Mouse (Mus musculus) common myeloid progenitor, adult 5-6 weeks (primary cell): ENCODE data around the gene Il23a. TPM values are rescaled to one million over a fixed set of nuclear protein-coding genes. Genes with fewer than 3 reads are reported as not detected.
"Not testable (repeated sequence)": the region's sequence is repeated elsewhere in the genome, so short reads cannot be mapped to it uniquely, and the experiment has no call there.

Experiments
- ATAC-seq: replicated peaks from 2 replicates; pipeline ENCODE4 v1.8.0; 2016; ENCODE audit warnings: low read depth, mild to moderate bottlenecking, moderate TSS enrichment, inconsistent platforms; ENCODE audit not compliant: poor library complexity, severe bottlenecking
- total RNA-seq: library from RNA; stranded (forward); fragments of 200-1000, 187-1606 nt; gene quantifications from 2 replicates; pipeline ENCODE4 v1.2.3, GENCODE M21; 2017

The Il23a gene
- total RNA-seq, 1 experiment from 2014 or later, result 0.05 TPM

DNA sequence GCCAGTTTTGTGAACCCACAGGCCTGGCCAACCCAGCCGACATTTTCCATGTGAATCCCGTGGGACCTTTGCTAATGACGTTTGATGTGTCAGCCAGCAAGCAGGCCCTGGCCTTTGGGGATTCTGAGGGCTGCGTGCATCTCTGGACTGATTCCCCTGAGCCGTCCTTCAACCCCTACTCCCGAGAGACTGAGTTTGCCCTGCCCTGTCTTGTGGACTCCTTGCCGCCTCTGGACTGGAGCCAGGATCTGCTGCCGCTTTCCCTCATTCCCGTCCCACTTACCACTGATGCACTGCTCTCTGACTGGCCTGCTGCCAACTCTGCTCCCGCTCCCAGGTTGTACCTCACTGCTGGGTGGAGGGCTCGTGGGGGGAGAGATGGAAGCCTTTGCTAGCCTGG is 11.6 kb upstream of the Il23a start:
- ATAC-seq, result no peak

DNA sequence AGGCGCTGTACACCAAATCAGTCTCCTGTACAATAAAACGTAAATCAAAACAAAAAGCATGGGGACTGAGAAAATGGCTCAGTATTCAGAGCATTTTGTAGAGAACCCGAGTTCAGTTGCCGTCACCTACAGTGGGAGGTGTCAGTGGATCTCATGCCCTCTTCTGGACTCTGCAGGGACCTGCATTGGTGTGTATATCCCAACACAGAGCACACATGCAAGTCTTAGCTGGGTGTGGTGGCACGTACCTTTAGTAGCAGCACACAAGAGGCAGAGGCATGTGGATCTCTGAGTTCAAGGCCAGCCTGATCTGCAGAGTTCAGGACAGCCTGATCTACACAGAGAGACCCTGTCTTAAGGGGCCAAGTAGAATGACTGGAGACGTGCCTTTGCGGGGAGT is 11.1 kb upstream of the Il23a start:
- ATAC-seq, result no peak

DNA sequence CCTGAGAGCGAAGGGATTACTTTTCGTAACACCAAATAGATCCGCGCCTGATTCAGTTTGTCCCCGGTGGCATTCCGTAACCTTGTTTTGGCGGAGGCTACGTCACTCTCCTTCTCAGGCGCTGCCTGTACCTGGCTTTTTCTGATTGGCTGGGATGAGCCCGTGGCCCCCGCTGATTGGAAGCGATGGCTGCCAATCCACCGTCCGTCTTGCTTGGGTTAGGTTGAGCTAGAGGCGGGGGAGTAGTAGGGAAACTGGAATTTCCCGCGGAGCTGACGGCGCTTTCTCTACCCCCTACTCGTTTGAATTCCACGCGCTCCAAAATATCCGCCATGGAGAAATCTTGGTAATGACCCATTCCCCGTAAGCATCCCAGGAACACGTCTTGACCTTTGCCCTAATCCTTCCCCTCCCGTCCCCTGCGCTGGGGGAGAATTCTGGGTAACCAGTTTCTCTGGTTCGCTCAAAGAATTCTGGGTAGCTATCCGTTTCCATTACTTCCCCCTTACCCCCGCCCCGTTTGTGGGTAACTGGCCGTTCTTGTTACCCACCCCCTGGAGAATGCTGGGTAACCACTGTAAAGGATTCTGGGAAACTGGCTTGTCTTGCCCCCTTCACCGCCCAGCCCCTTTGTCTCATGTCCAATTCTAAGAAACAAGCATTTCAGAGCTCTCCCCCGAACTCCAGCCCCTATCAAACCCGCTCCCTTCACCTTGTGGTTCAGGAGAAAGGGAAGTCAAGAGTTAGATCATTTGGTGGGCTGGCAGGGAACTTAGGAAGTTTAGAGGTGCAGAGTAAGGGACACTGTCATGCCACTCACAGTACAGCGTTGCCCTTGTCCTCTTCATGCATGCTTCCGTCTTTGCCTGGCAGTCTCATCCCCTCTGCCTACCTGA is 4.8 kb upstream of the Il23a start, which contains the start of gene Pan2:
Gene Pan2 (plus strand): TSS at position 210 of the 896 bp plus-strand sequence.
- ATAC-seq, result peak; percentile 88

DNA sequence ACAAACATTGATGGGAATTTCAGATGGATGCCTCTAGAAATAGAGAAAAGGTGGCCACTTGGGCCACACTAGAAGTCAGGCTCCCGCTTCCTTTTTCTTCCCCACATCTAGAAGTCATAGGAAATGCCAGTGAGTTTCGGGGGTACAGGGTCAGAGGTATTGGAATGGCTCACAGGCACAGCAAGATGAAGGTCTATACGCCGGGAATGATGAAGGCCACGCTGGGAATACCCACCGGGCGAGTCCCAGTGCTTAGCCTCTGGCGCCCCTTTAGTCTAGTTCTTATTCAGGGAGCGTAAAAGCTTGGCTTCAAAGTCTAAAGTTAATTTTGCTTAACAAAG is 4.2 kb upstream of the Il23a start:
- peak; percentile 5 for ATAC-seq

DNA sequence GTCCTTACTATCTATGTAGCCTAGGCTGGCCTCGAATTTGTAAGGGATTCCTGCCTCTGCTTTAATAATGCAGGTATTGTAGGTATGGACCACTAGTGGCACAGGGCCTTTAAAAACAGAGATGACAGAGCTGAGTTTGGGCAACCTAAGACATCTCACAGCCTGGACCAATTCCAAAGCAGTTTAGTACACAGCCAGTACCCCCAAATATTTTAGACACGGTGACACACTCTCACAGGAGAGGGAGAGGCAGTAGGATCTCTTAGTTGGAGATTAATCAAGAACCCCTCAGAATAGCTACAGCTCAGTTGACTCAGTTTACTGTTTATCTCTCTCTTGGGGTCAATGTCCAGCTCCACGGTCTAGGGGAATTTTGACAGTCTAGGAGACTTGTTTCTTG is 3.8 kb upstream of the Il23a start:
- no peak for ATAC-seq

DNA sequence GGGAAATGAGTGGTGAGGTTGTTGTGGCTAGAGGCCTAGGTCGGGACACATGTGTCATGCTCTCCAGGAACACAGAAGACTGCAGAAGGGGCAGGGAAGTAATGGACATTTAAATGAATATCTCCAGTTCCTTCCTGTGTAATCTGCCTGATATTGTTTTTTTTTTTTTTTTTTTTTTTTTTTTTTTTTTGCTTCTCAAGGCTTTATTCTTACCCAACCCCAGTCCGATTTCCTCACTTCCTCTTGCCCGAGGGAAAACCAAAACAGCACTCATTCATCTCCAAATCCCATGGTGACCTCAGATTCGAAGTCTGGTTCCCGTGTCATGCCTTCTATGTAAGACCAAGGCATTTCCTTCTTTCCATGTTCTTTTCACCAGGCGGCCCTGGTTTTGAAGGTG is 309 bp downstream of the Il23a start:
- ATAC-seq, result peak; percentile 29; the same call in 1 of the 2 replicates

DNA sequence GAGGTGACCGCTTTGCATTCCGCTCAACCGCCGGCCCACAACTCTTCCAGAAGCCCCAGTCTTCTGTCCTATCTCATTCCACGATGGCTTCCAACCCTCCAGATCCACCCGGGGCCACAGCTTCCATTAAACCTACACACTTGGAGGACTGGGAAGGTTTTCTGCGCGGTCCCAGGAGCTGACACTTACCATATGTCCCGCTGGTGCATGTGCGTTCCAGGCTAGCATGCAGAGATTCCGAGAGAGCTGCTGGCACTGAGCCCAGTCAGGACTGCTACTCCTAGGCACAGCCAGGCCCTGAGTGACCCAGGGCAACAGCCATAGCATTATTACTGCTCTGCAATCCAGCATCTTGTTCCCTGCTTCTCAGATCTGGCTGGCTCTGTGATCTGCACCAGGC is 930 bp downstream of the Il23a start:
- ATAC-seq, result no peak

DNA sequence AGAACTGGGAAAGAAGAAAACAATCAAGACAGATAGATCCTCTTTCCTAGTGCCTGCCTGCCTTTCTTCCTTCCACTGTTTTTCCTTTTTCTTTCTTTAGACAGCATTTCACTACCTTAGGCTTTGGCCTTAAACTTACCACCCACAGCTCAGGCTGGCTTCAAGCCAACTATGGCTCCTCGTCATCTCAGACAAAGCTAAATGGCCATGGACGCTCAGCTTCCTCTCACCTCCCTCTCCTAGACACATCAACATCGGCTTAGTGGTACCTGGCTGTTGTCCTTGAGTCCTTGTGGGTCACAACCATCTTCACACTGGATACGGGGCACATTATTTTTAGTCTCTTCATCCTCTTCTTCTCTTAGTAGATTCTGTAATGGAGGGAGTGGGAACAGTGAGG is 1.3 kb downstream of the Il23a start:
- ATAC-seq, result no peak

DNA sequence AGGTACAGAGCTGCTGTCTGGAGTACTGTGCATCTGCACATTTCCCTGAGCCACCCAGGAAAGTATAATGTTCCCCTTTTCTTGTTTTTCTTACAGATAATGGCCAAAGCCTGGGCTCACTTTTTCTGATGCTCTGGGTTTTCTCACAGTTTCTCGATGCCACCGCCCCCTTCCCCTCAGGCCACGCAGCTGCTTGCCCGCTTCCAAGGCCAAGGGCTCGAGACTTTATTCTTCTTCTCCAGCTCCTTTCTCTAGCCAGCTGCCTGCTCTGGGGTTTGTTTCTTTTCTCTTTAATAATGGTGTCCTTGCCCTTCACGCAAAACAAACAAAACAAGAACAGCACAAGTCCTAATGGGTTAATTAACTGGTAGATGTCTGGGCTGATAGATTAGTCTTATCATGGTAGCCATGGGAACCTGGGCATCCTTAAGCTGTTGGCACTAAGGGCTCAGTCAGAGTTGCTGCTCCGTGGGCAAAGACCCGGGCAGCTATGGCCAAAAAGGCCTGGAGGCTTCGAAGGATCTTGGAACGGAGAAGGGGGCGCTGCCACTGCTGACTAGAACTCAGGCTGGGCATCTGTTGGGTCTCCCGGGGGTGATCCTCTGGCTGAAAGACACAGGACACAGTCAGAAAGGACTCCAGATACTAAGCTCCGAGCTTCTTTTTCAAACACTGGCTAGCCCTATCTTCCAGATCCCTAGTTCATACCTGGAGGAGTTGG is 2.0 kb downstream of the Il23a start:
- ATAC-seq, result no peak

DNA sequence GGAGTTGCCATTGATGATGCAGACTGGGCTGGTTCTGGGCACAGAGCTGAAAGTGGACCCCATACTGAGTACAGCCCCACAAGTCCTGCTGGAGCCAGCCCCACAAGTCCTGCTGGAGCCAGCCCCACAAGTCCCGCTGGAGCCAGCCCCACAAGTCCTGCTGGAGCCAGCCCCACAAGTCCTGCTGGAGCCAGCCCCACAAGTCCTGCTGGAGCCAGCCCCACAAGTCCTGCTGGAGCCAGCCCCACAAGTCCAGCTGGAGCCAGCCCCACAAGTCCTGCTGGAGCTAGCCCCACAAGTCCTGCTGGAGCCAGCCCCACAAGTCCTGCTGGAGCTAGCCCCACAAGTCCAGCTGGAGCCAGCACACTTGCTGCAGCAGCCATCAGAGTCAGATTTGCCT is 8.0 kb downstream of the Il23a start:
- not testable (repeated sequence) for ATAC-seq

DNA sequence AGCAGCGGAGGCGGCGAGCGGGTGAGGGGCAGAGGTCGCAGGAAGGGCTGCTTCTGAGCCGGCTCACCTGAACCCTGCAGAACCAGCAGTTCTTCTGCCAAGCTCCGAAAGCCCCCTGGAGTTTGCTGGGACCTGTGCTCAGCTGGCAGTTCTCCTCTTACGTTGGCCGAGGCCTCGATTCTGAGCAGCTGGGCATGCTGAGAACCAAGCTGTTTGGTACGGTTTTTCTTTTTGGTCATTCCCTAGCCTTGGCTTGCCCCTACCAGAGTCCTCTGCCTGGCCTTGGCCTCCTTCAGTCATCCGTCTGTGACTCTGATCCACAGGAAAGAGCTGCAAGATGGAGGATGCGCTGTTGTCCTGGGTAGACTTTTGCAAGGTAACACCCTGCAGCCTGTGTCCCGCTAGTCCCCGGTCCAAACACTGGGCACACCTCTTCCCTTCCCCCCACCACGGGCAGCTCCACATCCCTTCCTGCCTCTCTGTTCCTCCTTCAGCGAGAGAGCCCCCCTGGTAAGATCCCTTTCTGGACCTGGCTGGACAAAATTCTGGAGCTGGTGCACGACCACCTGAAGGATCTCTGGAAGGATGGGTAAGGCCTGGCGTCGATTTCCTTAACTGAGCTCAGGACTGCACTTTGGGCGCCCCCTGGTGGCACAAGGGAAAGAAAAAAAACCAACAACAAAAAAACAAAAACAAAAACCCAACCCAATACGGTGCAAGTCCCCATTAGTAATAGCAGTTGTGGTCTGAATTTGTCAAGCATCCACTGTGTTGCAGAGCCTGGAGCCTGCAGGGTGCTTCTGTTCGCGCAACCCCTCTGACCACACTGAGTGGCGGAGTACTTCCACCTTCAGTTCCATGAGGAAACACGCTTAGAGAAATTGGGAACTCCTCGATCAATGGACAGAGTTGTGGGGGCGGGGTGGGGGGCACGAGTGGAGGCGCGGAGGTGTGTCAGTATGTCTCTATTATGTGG is 14.7 kb downstream of the Il23a start:
- peak; percentile 63; the same call in 1 of the 2 replicates for ATAC-seq

DNA sequence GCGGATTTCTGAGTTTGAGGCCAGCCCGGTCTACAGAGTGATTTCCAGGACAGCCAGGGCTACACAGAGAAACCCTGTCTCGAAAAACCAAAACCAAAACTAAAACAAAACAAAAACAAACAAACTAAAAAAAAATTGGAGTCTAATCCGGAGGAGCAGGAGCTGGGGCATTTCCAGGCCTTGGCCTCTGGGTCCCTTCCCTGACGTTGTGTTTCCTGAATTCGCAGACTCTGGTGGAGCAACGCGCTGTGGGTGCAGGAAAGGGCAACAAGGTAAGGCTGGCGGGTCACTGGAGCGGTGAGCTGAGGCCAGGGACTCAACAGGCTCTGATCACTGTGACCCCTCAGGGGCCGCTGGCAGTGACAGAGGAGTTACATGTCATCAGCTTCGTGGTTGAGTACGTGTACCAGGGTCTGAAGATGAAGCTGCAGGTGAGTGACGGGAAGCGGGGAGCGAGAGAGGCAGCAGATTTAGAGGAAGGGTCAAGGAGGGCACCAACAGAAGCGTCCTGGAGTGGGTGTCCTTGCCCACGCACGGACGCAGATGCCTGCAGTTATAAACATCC is 15.6 kb downstream of the Il23a start:
- ATAC-seq, result no peak

DNA sequence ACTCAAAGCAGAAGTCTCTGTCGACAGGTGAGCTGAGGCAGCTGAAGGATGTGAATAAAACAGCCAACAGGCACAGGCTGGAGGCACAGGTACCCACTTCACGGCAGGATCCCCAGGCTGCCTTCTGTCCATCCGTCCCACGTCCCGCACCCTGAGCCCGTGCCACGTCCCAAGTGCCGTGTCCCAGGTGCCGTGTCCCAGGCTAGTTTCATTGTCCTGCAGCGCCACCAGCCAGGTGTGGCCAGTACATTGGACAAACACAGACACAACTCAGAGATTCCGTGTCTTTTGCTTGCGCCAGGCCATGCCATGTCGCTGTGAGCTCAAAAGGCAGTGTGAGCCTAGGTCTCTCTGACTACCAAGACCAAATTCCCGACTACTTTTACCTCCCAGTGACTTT is 16.9 kb downstream of the Il23a start:
- no peak for ATAC-seq

DNA sequence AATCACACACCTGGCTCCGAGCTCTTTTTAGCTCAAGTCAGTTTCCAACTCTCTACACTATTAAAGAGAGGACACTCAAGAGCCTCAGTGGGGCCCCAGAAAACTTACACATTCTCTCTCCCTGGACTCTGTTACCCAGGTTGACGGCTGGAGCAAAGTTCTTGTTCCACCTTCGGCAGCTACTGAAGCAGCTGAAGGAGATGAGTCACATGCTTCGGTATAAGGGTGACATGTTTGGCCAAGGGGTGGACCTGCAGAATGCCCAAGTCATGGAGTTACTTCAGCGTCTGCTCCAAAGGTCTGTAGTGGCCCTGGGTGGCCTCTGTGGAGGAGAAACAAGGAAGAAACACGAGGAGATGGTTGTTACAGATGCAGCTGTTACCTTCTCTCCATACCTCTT is 17.6 kb downstream of the Il23a start:
- ATAC-seq, result no peak

DNA sequence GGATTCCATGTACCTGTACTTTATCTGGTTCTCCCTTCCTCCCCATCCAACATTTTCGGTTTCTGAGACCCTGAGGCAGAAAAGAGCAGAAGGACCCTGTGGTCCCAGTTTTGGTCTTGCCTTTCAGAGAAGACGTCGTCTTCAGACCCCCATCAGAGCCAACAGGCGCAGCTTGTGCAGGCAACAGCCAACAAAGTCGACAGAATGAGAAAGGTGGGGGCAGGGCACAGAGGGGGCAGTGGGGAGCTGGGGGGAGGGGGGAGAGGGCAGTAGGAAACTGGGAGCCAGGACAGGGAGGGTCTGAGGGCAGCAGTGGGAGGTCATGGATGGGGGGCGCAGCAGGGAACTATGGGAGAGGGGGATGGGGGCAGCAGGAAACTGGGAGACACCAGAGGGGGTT is 20.4 kb downstream of the Il23a start:
- ATAC-seq, result no peak

DNA sequence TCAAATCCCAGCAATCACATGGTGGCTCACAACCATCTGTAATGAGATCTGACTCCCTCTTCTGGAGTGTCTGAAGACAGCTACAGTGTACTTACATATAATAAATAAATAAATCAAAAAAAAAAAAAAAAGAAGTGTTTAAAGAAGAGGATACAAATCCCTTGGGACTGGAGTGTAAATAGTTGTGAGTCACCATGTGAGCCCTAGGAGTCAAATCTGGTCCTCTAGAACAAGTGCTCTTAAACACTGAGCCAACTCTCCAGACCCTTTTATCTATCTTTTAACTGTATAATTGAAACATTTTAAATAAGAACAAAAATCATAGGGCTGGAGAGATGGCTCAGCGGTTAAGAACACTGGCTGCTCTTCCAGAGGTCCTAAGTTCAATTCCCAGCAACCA is 23.2 kb downstream of the Il23a start:
- not testable (repeated sequence) for ATAC-seq

DNA sequence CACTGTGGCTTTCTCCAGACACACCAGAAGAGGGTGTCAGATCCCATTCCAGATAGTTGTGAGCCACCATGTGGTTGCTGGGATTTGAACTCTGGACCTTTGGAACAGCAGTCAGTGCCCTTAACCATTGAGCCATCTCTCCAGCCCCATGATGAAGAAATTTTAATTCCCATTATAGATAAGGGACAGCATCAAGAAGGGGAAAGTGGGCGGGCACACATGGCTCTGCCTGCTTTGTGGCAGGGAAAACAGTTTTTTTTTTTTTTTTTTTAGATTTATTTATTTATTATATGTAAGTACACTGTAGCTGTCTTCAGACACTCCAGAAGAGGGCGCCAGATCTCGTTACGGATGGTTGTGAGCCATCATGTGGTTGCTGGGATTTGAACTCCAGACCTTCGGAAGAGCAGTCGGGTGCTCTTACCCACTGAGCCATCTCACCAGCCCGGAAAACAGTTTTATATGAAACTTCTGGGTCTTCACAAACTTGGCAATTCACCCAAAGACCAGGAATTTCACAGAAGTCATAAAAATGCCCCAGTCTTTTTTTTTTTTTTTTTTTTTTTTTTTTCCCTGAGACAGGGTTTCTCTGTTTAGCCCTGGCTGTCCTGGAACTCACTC is 25.6 kb downstream of the Il23a start:
- not testable (repeated sequence) for ATAC-seq

DNA sequence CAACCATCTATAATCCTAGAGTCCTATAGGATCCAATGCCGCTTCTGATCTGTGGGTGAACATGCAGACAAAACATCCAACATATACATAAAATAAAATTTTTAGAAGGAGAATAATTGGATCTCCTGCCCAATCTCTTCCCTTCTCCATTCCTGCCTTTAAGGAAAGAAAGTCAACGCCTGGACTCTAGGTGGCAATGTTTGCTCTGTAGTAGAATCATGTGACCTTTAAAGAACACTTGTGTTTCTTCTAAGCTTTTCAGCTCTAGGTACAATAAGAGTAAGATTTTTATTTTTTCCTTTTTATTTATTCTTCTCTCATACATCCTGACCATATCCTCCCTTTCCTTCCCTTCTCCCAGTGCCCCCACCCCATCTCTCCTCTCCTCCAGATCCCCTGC is 26.7 kb downstream of the Il23a start:
- no peak for ATAC-seq

DNA sequence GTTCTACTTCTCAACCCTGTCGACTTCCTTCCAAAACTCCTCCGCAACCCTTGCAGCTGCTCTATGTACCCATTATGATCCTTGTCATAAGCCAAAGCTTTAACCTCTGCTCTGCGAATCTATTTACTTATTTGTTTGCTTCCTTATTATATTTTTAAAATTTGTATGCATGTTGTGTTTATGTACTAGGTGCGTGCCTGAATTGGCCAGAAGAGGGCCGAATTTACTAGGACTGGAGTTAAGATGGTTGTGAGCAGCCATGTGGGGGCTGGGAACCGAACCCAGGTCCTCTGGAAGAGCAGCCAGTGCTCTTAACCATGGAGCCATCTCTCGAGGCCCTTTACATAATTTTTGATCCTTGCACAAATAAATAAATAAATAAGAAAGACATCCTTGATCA is 27.7 kb downstream of the Il23a start:
- ATAC-seq, result no peak
